Mouse (Mus musculus): ENCODE measurements around the gene Arhgap24. TPM values are rescaled to one million over a fixed set of nuclear protein-coding genes. Genes with fewer than 3 reads are reported as not detected.

Gene Arhgap24
- total and polyA plus RNA-seq, 3 experiments: 34.7 to 51.6 (median 47.9) TPM

GRCm38 (mm10) chr5:102552533-102552932 lies 71.3 kb downstream of the Arhgap24 start (continued):
- TF ChIP-seq USF1 (IDR thresholded peaks at IDR 0.05; ENCODE audit: low read depth, low read length) (no peak), MEF2A (IDR thresholded peaks at IDR 0.05; ENCODE audit: borderline replicate concordance, low read depth, low read length) (peak; percentile 77; the same call in 1 of the 2 replicates), USF2 (conservative IDR thresholded peaks at IDR 0.05; ENCODE audit: low read depth, low read length) (no peak), HCFC1 (IDR thresholded peaks at IDR 0.05; ENCODE audit: low read depth, low read length) (no peak), ZNF384 (IDR thresholded peaks at IDR 0.05; ENCODE audit: low read depth, low read length) (peak; percentile 73), JUN (IDR thresholded peaks at IDR 0.05; ENCODE audit: insufficient read depth, low read depth, low read length) (no peak; the same call in 1 of the 2 replicates), NRF1 (IDR thresholded peaks at IDR 0.05; ENCODE audit: low read depth, low read length) (no peak), EP300 (IDR thresholded peaks at IDR 0.05; ENCODE audit: low read length) (peak; percentile 72)

- in situ Hi-C loops (cut with MboI; ENCODE audit: low pct_ligation_motif_present, low pct_unique_long_range_greater_than_20kb, low sequenced_read_pairs): no loop called here
- no peak for DNase-seq (ENCODE audit: extremely low read depth)
- TF ChIP-seq NRF1 (IDR thresholded peaks at IDR 0.05; ENCODE audit: low read depth, low read length) (no peak), BHLHE40 (IDR thresholded peaks at IDR 0.05; ENCODE audit: low read depth, low read length) (no peak)
Observed at GRCm38 (mm10) chr5:102555958-102556357, 74.8 kb downstream of the Arhgap24 start.

GRCm38 (mm10) chr5:102560270-102560669 lies 79.1 kb downstream of the Arhgap24 start:
- Histone ChIP-seq H3K9ac (ENCODE audit: insufficient read depth, low read depth) (no peak overlapping the region), H3K4me2 (ENCODE audit: insufficient read depth, low read depth, poor library complexity, severe bottlenecking) (no peak overlapping the region), H3K36me3 (replicated peaks in 1 of 2; ENCODE audit: control insufficient read depth in 1 of 2, insufficient read depth in 1 of 2, low read length in 1 of 2) (peaks cover 10 to 87% of the 10 kb centered on the region in 2 experiments), H3K4me3 (replicated peaks in 1 of 3; ENCODE audit: low read depth in 2 of 3, low read length in 2 of 3, poor library complexity in 1 of 3) (no peak overlapping the region), H3K4me1 (ENCODE audit: control insufficient read depth in 1 of 2, insufficient read depth in 2 of 2) (peaks cover 0 to 21% of the 10 kb centered on the region in 2 experiments; a peak in 2 of 4 replicates), H3K27ac (ENCODE audit: insufficient read depth, low read depth) (no peak overlapping the region), H3K27me3 (replicated peaks) (no peaks in the 10 kb centered on the region), H3K9me3 (replicated peaks; ENCODE audit: low read length) (no peaks in the 10 kb centered on the region), H3K79me2 (replicated peaks; ENCODE audit: control insufficient read depth, extremely low read depth, insufficient read depth, poor library complexity, severe bottlenecking) (no peaks in the 10 kb centered on the region)
- in situ Hi-C loops (cut with MboI; ENCODE audit: low pct_ligation_motif_present, low pct_unique_long_range_greater_than_20kb, low sequenced_read_pairs) (no loop called here), dilution Hi-C loops (cut with MboI; ENCODE audit: extremely low pct_ligation_motif_present, extremely low pct_unique_long_range_greater_than_20kb, low sequenced_read_pairs) (no loop called here)
- no peak for DNase-seq (ENCODE audit: extremely low read depth)
- TF ChIP-seq ETS1 (conservative IDR thresholded peaks at IDR 0.05; ENCODE audit: low read depth, low read length): no peak
- TF ChIP-seq MAFK (IDR thresholded peaks at IDR 0.05; ENCODE audit: insufficient replicate concordance, low read length): no peak
- TF ChIP-seq RCOR1 (conservative IDR thresholded peaks at IDR 0.05; ENCODE audit: low read depth, low read length): no peak
- no peak for TF ChIP-seq GABPA (IDR thresholded peaks at IDR 0.05; ENCODE audit: insufficient replicate concordance, low read depth, low read length)
- TF ChIP-seq KAT2A (IDR thresholded peaks at IDR 0.05; ENCODE audit: insufficient replicate concordance, low read length): no peak
- no peak for TF ChIP-seq TBP (conservative IDR thresholded peaks at IDR 0.05; ENCODE audit: low read depth, low read length)
- TF ChIP-seq MEF2A (IDR thresholded peaks at IDR 0.05; ENCODE audit: borderline replicate concordance, low read depth, low read length): no peak
- TF ChIP-seq USF1 (IDR thresholded peaks at IDR 0.05; ENCODE audit: low read depth, low read length): no peak
- TF ChIP-seq ZC3H11A (IDR thresholded peaks at IDR 0.05; ENCODE audit: low read depth, low read length): no peak
- no peak for TF ChIP-seq EP300 (IDR thresholded peaks at IDR 0.05; ENCODE audit: low read length)
- TF ChIP-seq SMC3 (IDR thresholded peaks at IDR 0.05; ENCODE audit: low read depth, low read length): no peak
- no peak for TF ChIP-seq E2F4 (IDR thresholded peaks at IDR 0.05; ENCODE audit: insufficient replicate concordance, low read depth, low read length)
- TF ChIP-seq RAD21 (IDR thresholded peaks at IDR 0.05; ENCODE audit: low read depth, low read length): no peak
- no peak for TF ChIP-seq MYC (IDR thresholded peaks at IDR 0.05; ENCODE audit: low read depth, low read length)
- TF ChIP-seq POLR2AphosphoS2 (IDR thresholded peaks at IDR 0.05; ENCODE audit: low read depth, low read length): no peak
- no peak for TF ChIP-seq PAX5 (IDR thresholded peaks at IDR 0.05; ENCODE audit: low read length)
- TF ChIP-seq TCF12 (IDR thresholded peaks at IDR 0.05; ENCODE audit: low read depth, low read length): no peak

More at GRCm38 (mm10) chr5:102555958-102556357, 74.8 kb downstream of the Arhgap24 start:
- Histone ChIP-seq H3K9me3 (replicated peaks; ENCODE audit: low read length) (no peaks in the 10 kb centered on the region), H3K27ac (ENCODE audit: insufficient read depth, low read depth) (no peak overlapping the region), H3K4me1 (ENCODE audit: control insufficient read depth in 1 of 2, insufficient read depth in 2 of 2) (peaks cover 0 to 19% of the 10 kb centered on the region in 2 experiments; a peak in 2 of 4 replicates), H3K27me3 (replicated peaks) (no peaks in the 10 kb centered on the region), H3K36me3 (replicated peaks in 1 of 2; ENCODE audit: control insufficient read depth in 1 of 2, insufficient read depth in 1 of 2, low read length in 1 of 2) (peaks cover 22 to 93% of the 10 kb centered on the region in 2 experiments), H3K4me2 (ENCODE audit: insufficient read depth, low read depth, poor library complexity, severe bottlenecking) (no peak overlapping the region), H3K79me2 (replicated peaks; ENCODE audit: control insufficient read depth, extremely low read depth, insufficient read depth, poor library complexity, severe bottlenecking) (no peaks in the 10 kb centered on the region), H3K9ac (ENCODE audit: insufficient read depth, low read depth) (no peak overlapping the region), H3K4me3 (replicated peaks in 1 of 3; ENCODE audit: low read depth in 2 of 3, low read length in 2 of 3, poor library complexity in 1 of 3) (no peak overlapping the region)
- dilution Hi-C loops (cut with MboI; ENCODE audit: extremely low pct_ligation_motif_present, extremely low pct_unique_long_range_greater_than_20kb, low sequenced_read_pairs): no loop called here
